Mouse (Mus musculus): ENCODE results near the gene Epb41l4b. TPM values are rescaled to one million over a fixed set of nuclear protein-coding genes. Genes with fewer than 3 reads are reported as not detected.

Epb41l4b gene
- polyA plus RNA-seq, 1 experiment from 2014 or later: 0.57 TPM

GRCm38 (mm10) chr4:56942567-56942966, 200.7 kb downstream of the Epb41l4b start:
- no peak for ATAC-seq (replicated peaks; ENCODE audit: low FRiP score)
- Histone ChIP-seq H3K9ac (ENCODE audit: low read length) (no peak overlapping the region), H3K36me3 (ENCODE audit: control insufficient read depth, insufficient read depth, low read length) (no peaks in the 10 kb centered on the region), H3K4me2 (ENCODE audit: low read depth, low read length, severe bottlenecking) (no peak overlapping the region), H3K9me3 (ENCODE audit: control insufficient read depth, low read length) (no peaks in the 10 kb centered on the region), H3K4me1 (replicated peaks; ENCODE audit: control insufficient read depth, insufficient read depth, low read length) (peaks cover 11% of the 10 kb centered on the region; the same call in 1 of the 2 replicates), H3K27me3 (ENCODE audit: control insufficient read depth, insufficient read depth, low read length) (no peaks in the 10 kb centered on the region), H3K27ac (ENCODE audit: low read depth, low read length) (no peak overlapping the region), H3K4me3 (ENCODE audit: low read depth, low read length) (no peak overlapping the region)
- DNase-seq (ENCODE audit: low spot score): no peak
- 83% methylated on average over 1 of the region's 1 CpGs for WGBS

Other genes with a start within 250 kb of the Epb41l4b start
- 9.5 and 12.7 TPM in 2 replicates for gene Tmem245, start 196.0 kb downstream of the Epb41l4b start, polyA plus RNA-seq (2014; fragmentation: Nextera tagmentation; extraction: Ambion mirVana)
- gene Frrs1l, start 153.0 kb downstream of the Epb41l4b start, polyA plus RNA-seq (2014; fragmentation: Nextera tagmentation; extraction: Ambion mirVana): 5.3 and 5.4 TPM in 2 replicates
- gene Ptpn3, start 158.4 kb upstream of the Epb41l4b start, polyA plus RNA-seq (2014; fragmentation: Nextera tagmentation; extraction: Ambion mirVana): 0.81 TPM in 2 replicates